Mouse (Mus musculus): ENCODE measurements at regions not wholly inside any gene's neighbourhood (a gene's known extent, or its start where the extent isn't known, plus 50 kb on each side); places are given as distances from the start of the nearest gene placed in this dataset.

DNA sequence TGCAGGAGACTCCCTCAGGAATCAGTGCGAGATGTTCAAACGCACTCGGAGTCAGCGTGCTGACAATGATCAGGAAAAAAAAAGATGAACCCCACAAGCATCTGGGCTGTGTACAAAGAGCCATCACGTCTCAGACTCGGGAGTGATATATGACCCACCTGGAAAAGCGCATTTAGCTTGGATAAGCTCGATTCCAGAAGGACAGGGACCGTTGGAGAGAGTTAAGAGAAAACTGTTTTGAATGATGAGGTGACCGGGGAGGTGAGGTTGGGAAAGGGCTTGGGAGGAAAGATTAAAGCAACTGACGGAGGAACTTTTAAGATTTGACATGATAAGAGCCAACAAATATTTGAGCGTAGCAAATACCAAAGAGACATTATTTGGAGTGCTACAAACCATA lies 64.7 kb upstream of the Adgrl2 start:
- no peak for TF ChIP-seq CTCF (IDR thresholded peaks at IDR 0.05)
- no peak for TF ChIP-seq EP300 (IDR thresholded peaks at IDR 0.05; ENCODE audit: insufficient read depth, low read depth, low read length)
- TF ChIP-seq POLR2A (IDR thresholded peaks at IDR 0.05; ENCODE audit: insufficient read depth, low read depth, low read length): no peak
